Comparison of ENCODE assay signal across 18 mouse cellular contexts in genomic region chr9:106656820-106657219, GRCm38 (mm10). TPM values are rescaled to one million over a fixed set of nuclear protein-coding genes. Genes with fewer than 3 reads are reported as not detected.
DNase-seq lines count a peak whose midpoint lies in the region; ATAC-seq and TF ChIP-seq lines count a peak whose summit lies in the region.
"Had no signal": no experiment of that assay in that cellular context is flagged by ENCODE, and none has a peak within 500 bp of the region (broad histone marks: within the 10 kb centered on the region; RNA-seq: fewer than 3 reads in every experiment).

No protein-coding gene starts in this region.

- no peak for TF ChIP-seq CTCF in forebrain, postnatal 0 days (IDR thresholded peaks at IDR 0.05; ENCODE audit: low read depth)

- peaks cover 11% of the 10 kb centered on the region for H3K4me1 ChIP-seq in hindbrain, embryonic 11.5 days (replicated peaks; ENCODE audit: control insufficient read depth, insufficient read depth, low read length)
- peaks cover 18% of the 10 kb centered on the region for H3K4me1 ChIP-seq in hindbrain, embryonic 16.5 days (ENCODE audit: control insufficient read depth, insufficient read depth, low read depth, low read length)
- no peaks in the 10 kb centered on the region for H3K4me1 ChIP-seq in forebrain, postnatal 0 days (ENCODE audit: insufficient read depth)
- peaks cover 33% of the 10 kb centered on the region for H3K4me1 ChIP-seq in midbrain, embryonic 15.5 days

- no peaks in the 10 kb centered on the region for H3K9me3 ChIP-seq in hindbrain, embryonic 11.5 days (ENCODE audit: control insufficient read depth, low read length)
- H3K9me3 ChIP-seq in hindbrain, embryonic 16.5 days (ENCODE audit: control insufficient read depth, low read length): no peaks in the 10 kb centered on the region
- no peaks in the 10 kb centered on the region for H3K9me3 ChIP-seq in forebrain, postnatal 0 days (ENCODE audit: low read length)
- no peaks in the 10 kb centered on the region for H3K9me3 ChIP-seq in midbrain, embryonic 15.5 days

- H3K27me3 ChIP-seq in hindbrain, embryonic 11.5 days (ENCODE audit: control insufficient read depth, insufficient read depth, low read length): no peaks in the 10 kb centered on the region; the same call in 1 of the 2 replicates
- no peaks in the 10 kb centered on the region for H3K27me3 ChIP-seq in hindbrain, embryonic 16.5 days (replicated peaks; ENCODE audit: control insufficient read depth, insufficient read depth, low read length)
- no peaks in the 10 kb centered on the region for H3K27me3 ChIP-seq in forebrain, postnatal 0 days (ENCODE audit: insufficient read depth, low read length)
- no peaks in the 10 kb centered on the region for H3K27me3 ChIP-seq in midbrain, embryonic 15.5 days (replicated peaks)

- H3K4me2 ChIP-seq in hindbrain, embryonic 11.5 days (replicated peaks; ENCODE audit: low read depth, low read length): no peak overlapping the region
- no peak overlapping the region; the same call in 1 of the 2 replicates for H3K4me2 ChIP-seq in hindbrain, embryonic 16.5 days (ENCODE audit: low read length)
- H3K4me2 ChIP-seq in forebrain, postnatal 0 days (ENCODE audit: low read depth): peak overlapping the region; percentile 82; the same call in 1 of the 2 replicates
- peak overlapping the region; percentile 86; the same call in 1 of the 2 replicates for H3K4me2 ChIP-seq in midbrain, embryonic 15.5 days

- H3K36me3 ChIP-seq in hindbrain, embryonic 11.5 days (ENCODE audit: control insufficient read depth, insufficient read depth, low read length): no peaks in the 10 kb centered on the region
- H3K36me3 ChIP-seq in hindbrain, embryonic 16.5 days (ENCODE audit: control insufficient read depth, insufficient read depth, low read length): peaks cover 5% of the 10 kb centered on the region
- peaks cover 24% of the 10 kb centered on the region for H3K36me3 ChIP-seq in forebrain, postnatal 0 days (ENCODE audit: insufficient read depth)
- H3K36me3 ChIP-seq in midbrain, embryonic 15.5 days (replicated peaks): peaks cover 6% of the 10 kb centered on the region; the same call in 1 of the 2 replicates

- H3K4me3 ChIP-seq in hindbrain, embryonic 11.5 days (ENCODE audit: low read depth, low read length): no peak overlapping the region
- no peak overlapping the region for H3K4me3 ChIP-seq in hindbrain, embryonic 16.5 days (ENCODE audit: low read length)
- no peak overlapping the region for H3K4me3 ChIP-seq in forebrain, postnatal 0 days (ENCODE audit: low read depth, low read length)
- no peak overlapping the region for H3K4me3 ChIP-seq in midbrain, embryonic 15.5 days

- DNase-seq in hindbrain, embryonic 11.5 days (ENCODE audit: low spot score): no peak
- DNase-seq in brain, adult 2 months (ENCODE audit: low read depth, low spot score): peak; percentile 77
- no peak for DNase-seq in forebrain, postnatal 0 days
- no peak for DNase-seq in lung, postnatal 10 days
- DNase-seq in thymus, adult 18-20 months: no peak
- DNase-seq: cerebellum, adult 18-20 months had no signal

- ATAC-seq in hindbrain, embryonic 11.5 days (ENCODE audit: low FRiP score): no peak; the same call in 1 of the 2 replicates
- ATAC-seq in hindbrain, embryonic 16.5 days: no peak
- no peak for ATAC-seq in forebrain, postnatal 0 days
- peak; percentile 19 for ATAC-seq in midbrain, embryonic 15.5 days (replicated peaks)

- no peak overlapping the region for H3K9ac ChIP-seq in hindbrain, embryonic 11.5 days (ENCODE audit: low read depth, low read length)
- H3K9ac ChIP-seq in hindbrain, embryonic 16.5 days (ENCODE audit: low read depth, low read length): no peak overlapping the region; the same call in 1 of the 2 replicates
- H3K9ac ChIP-seq in forebrain, postnatal 0 days: no peak overlapping the region
- H3K9ac ChIP-seq in midbrain, embryonic 15.5 days: no peak overlapping the region
- H3K9ac ChIP-seq: liver, embryonic 14.5 days had no signal

- peak overlapping the region; percentile 65 for H3K27ac ChIP-seq in hindbrain, embryonic 11.5 days (ENCODE audit: low read depth, low read length)
- H3K27ac ChIP-seq in hindbrain, embryonic 16.5 days (ENCODE audit: low read depth, low read length): no peak overlapping the region
- no peak overlapping the region for H3K27ac ChIP-seq in forebrain, postnatal 0 days (ENCODE audit: low read depth, low read length)
- H3K27ac ChIP-seq in midbrain, embryonic 15.5 days: 0 out of 2 replicates have a peak overlapping the region, but pooled peaks have one; percentile 49
- H3K27ac ChIP-seq: liver, embryonic 14.5 days had no signal

- 38% methylated on average over 5 of the region's 5 CpGs for WGBS in hindbrain, embryonic 11.5 days
- WGBS in hindbrain, embryonic 16.5 days: 26% methylated on average over 5 of the region's 5 CpGs
- WGBS in forebrain, postnatal 0 days: 40% methylated on average over 5 of the region's 5 CpGs
- WGBS in midbrain, embryonic 15.5 days: 25% methylated on average over 5 of the region's 5 CpGs

RNA-seq across cellular contexts. Expression of gene Grm2, which starts 0.9 kb away (rescaled TPM):
- polyA plus RNA-seq in hindbrain, embryonic 11.5 days (2014; fragmentation: Nextera tagmentation; extraction: Ambion mirVana): 9.5 and 9.7 TPM in 2 replicates
- 11.3 and 12.3 TPM in 2 replicates for polyA plus RNA-seq in hindbrain, embryonic 16.5 days (2015; fragmentation: Nextera tagmentation; extraction: Ambion mirVana)
- total RNA-seq in forebrain, postnatal 0 days (2014; rRNA removed): 13.6 and 14.6 TPM in 2 replicates
- 19.8 and 20.7 TPM in 2 replicates for polyA plus RNA-seq in forebrain, postnatal 0 days (2015; fragmentation: Nextera tagmentation; extraction: Ambion mirVana)
- polyA plus RNA-seq in midbrain, embryonic 15.5 days (2015; fragmentation: Nextera tagmentation; extraction: Ambion mirVana): 17.8 and 19.3 TPM in 2 replicates
- total RNA-seq: adrenal gland, adult 2 months; gastrocnemius, postnatal 36 days; heart, postnatal 25 days; megakaryocyte-erythroid progenitor cell, adult 5-6 weeks; neutrophil, adult 5-6 weeks had no signal
- polyA plus RNA-seq: adrenal gland, adult 2 months; heart, embryonic 11.5 days; liver, embryonic 14.5 days; urinary bladder, adult 2 months had no signal

RNA-seq across cellular contexts. Expression of gene Tex264, which starts 28.9 kb away (rescaled TPM):
- 28.1 and 30.0 TPM in 2 replicates for polyA plus RNA-seq in hindbrain, embryonic 11.5 days (2014; fragmentation: Nextera tagmentation; extraction: Ambion mirVana)
- polyA plus RNA-seq in hindbrain, embryonic 16.5 days (2015; fragmentation: Nextera tagmentation; extraction: Ambion mirVana): 86.1 and 91.0 TPM in 2 replicates
- 61.2 and 68.6 TPM in 2 replicates for total RNA-seq in forebrain, postnatal 0 days (2014; rRNA removed)
- 98.3 and 105 TPM in 2 replicates for polyA plus RNA-seq in forebrain, postnatal 0 days (2015; fragmentation: Nextera tagmentation; extraction: Ambion mirVana)
- polyA plus RNA-seq in midbrain, embryonic 15.5 days (2015; fragmentation: Nextera tagmentation; extraction: Ambion mirVana): 63.2 and 67.7 TPM in 2 replicates

RNA-seq across cellular contexts. Expression of gene Iqcf6, which starts 30.4 kb away (rescaled TPM):
- polyA plus RNA-seq in hindbrain, embryonic 11.5 days (2014; fragmentation: Nextera tagmentation; extraction: Ambion mirVana): not detected in 2 replicates
- polyA plus RNA-seq in hindbrain, embryonic 16.5 days (2015; fragmentation: Nextera tagmentation; extraction: Ambion mirVana): not detected in 2 replicates
- not detected in 2 replicates for total RNA-seq in forebrain, postnatal 0 days (2014; rRNA removed)
- polyA plus RNA-seq in forebrain, postnatal 0 days (2015; fragmentation: Nextera tagmentation; extraction: Ambion mirVana): not detected in 2 replicates
- polyA plus RNA-seq in midbrain, embryonic 15.5 days (2015; fragmentation: Nextera tagmentation; extraction: Ambion mirVana): not detected in 2 replicates
- total RNA-seq: adrenal gland, adult 2 months; ES-E14; gastrocnemius, postnatal 36 days; heart, postnatal 25 days; megakaryocyte-erythroid progenitor cell, adult 5-6 weeks; neutrophil, adult 5-6 weeks had no signal
- polyA plus RNA-seq: adrenal gland, adult 2 months; heart, embryonic 11.5 days; limb, embryonic 11.5 days; liver, embryonic 14.5 days; urinary bladder, adult 2 months had no signal

Comparison
In these comparisons a context has a peak if more than half of its experiments do, and no peak if none do; other contexts are left out.
1. H3K27ac ChIP-seq: peak in hindbrain, embryonic 11.5 days (single experiment) and midbrain, embryonic 15.5 days (single experiment); none in hindbrain, embryonic 16.5 days (single experiment) and forebrain, postnatal 0 days (single experiment).
2. H3K4me2 ChIP-seq: peak in forebrain, postnatal 0 days (single experiment) and midbrain, embryonic 15.5 days (single experiment); none in hindbrain, embryonic 11.5 days (single experiment) and hindbrain, embryonic 16.5 days (single experiment).